ENCODE assay signal across 8 mouse cellular contexts in the genomic region with DNA sequence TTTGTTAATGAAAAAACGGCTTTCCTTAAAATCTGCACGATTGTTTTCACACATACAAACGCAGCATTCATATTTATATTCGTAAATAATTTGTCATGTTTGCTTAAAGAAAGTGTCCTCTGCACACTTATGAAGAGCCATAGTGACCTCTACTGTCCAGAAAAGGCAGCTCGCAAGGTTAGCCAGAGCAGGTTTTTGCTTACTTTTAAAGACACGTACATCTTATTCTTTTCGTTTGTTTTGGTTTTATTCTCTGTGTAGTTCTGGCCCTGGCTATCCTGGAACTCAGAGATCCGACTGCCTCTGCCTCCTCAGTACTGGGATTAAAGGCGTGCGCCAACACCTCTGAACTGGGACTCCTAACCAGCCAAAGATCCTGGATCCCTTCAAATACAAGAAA. TPM values are rescaled to one million over a fixed set of nuclear protein-coding genes. Genes with fewer than 3 reads are reported as not detected.
DNase-seq lines count a peak whose midpoint lies in the region; ATAC-seq and TF ChIP-seq lines count a peak whose summit lies in the region.

No protein-coding gene starts in this region.

- DNase-seq in adrenal gland, adult 2 months: peak; percentile 19
- no peak for DNase-seq in adrenal gland, adult 8-10 months
- peak; percentile 8 for DNase-seq in right cerebral cortex, adult 18-20 months
- DNase-seq in right cerebral cortex, postnatal 25 days: no peak
- DNase-seq in embryo, embryonic 10 days (ENCODE audit: low spot score): peak; percentile 62
- peak; percentile 48 for DNase-seq in kidney, postnatal 14 days
- peak; percentile 88 for DNase-seq in lung, embryonic 14.5 days
- DNase-seq in urinary bladder, postnatal 10 days (ENCODE audit: low spot score): no peak

- H3K4me3 ChIP-seq in lung, embryonic 14.5 days (ENCODE audit: low read depth, low read length): no peak overlapping the region

- peaks cover 17% of the 10 kb centered on the region for H3K36me3 ChIP-seq in lung, embryonic 14.5 days (ENCODE audit: insufficient read depth)

- H3K9me3 ChIP-seq in lung, embryonic 14.5 days (ENCODE audit: low read depth, low read length): no peaks in the 10 kb centered on the region

- H3K9ac ChIP-seq in lung, embryonic 14.5 days: no peak overlapping the region

- H3K27me3 ChIP-seq in lung, embryonic 14.5 days (ENCODE audit: insufficient read depth, low read length): no peaks in the 10 kb centered on the region

- WGBS in lung, embryonic 14.5 days: 24% methylated on average over 10 of the region's 10 CpGs

- H3K4me1 ChIP-seq in lung, embryonic 14.5 days (ENCODE audit: insufficient read depth): peaks cover 9% of the 10 kb centered on the region

- no peak for ATAC-seq in lung, embryonic 14.5 days (ENCODE audit: insufficient read depth)

- TF ChIP-seq CTCF in lung, embryonic 14.5 days (IDR thresholded peaks at IDR 0.05; ENCODE audit: low read depth): peak; percentile 70

- no peak overlapping the region for H3K4me2 ChIP-seq in lung, embryonic 14.5 days

- H3K27ac ChIP-seq in lung, embryonic 14.5 days (ENCODE audit: low read depth): no peak overlapping the region

RNA-seq across cellular contexts. Expression of a gene that starts 1.6 kb away (rescaled TPM):
- total RNA-seq in adrenal gland, adult 2 months (2021): 10 to 100 TPM; 49.0 to 50.2 TPM
- polyA plus RNA-seq in adrenal gland, adult 2 months (2012; rRNA removed): 12.4 and 16.0 TPM in 2 replicates
- 10 to 100 TPM; 46.5 to 54.5 (median 49.4) TPM for total RNA-seq in adrenal gland, adult 8-10 months (2022)
- 114 and 115 TPM in 2 replicates for polyA plus RNA-seq in lung, embryonic 14.5 days (2014; fragmentation: Nextera tagmentation; extraction: Ambion mirVana)

RNA-seq across cellular contexts. Expression of a gene that starts 4.1 kb away (rescaled TPM):
- 1 to 10 TPM in 1 of 2 experiments, under 1 TPM in 1; 0.28 to 5.6 TPM for total RNA-seq in adrenal gland, adult 2 months (2021)
- polyA plus RNA-seq in adrenal gland, adult 2 months (2012; rRNA removed): 0.11 TPM in 1 of 2 replicates, not detected in the other
- total RNA-seq in adrenal gland, adult 8-10 months (2022): under 1 TPM in 3 of 4 experiments, not detected in 1; 0.10 to 0.46 (median 0.26) TPM
- 0.09 TPM in 2 replicates for polyA plus RNA-seq in lung, embryonic 14.5 days (2014; fragmentation: Nextera tagmentation; extraction: Ambion mirVana)

RNA-seq across cellular contexts. Expression of a gene that starts 27.9 kb away (rescaled TPM):
- total RNA-seq in adrenal gland, adult 2 months (2021): 10 to 100 TPM in 1 of 2 experiments, under 1 TPM in 1; 0.66 to 13.3 TPM
- 0.12 TPM in 1 of 2 replicates, not detected in the other for polyA plus RNA-seq in adrenal gland, adult 2 months (2012; rRNA removed)
- total RNA-seq in adrenal gland, adult 8-10 months (2022): 1 to 10 TPM in 1 of 4 experiments, under 1 TPM in 1, not detected in 2; 0.93 to 1.6 TPM
- 0.11 and 0.20 TPM in 2 replicates for polyA plus RNA-seq in lung, embryonic 14.5 days (2014; fragmentation: Nextera tagmentation; extraction: Ambion mirVana)

RNA-seq across cellular contexts. Expression of a gene that starts 46.2 kb away (rescaled TPM):
- 10 to 100 TPM in 1 of 2 experiments, under 1 TPM in 1; 0.38 to 10.9 TPM for total RNA-seq in adrenal gland, adult 2 months (2021)
- polyA plus RNA-seq in adrenal gland, adult 2 months (2012; rRNA removed): 0.63 TPM in 1 of 2 replicates, not detected in the other
- total RNA-seq in adrenal gland, adult 8-10 months (2022): 1 to 10 TPM in 1 of 4 experiments, under 1 TPM in 2, not detected in 1; 0.21 to 1.2 (median 0.67) TPM
- not detected in 2 replicates for polyA plus RNA-seq in lung, embryonic 14.5 days (2014; fragmentation: Nextera tagmentation; extraction: Ambion mirVana)

Comparison
In these comparisons a context has a peak if more than half of its experiments do, and no peak if none do; other contexts are left out.
1. DNase-seq: peak in adrenal gland, adult 2 months (single experiment), right cerebral cortex, adult 18-20 months (single experiment), embryo, embryonic 10 days (single experiment), kidney, postnatal 14 days (single experiment) and lung, embryonic 14.5 days (single experiment); none in adrenal gland, adult 8-10 months (single experiment), right cerebral cortex, postnatal 25 days (single experiment) and urinary bladder, postnatal 10 days (single experiment).